14 mouse cellular contexts compared by ENCODE assay signal in genomic region chr17:62986304-62986703, GRCm38 (mm10).
"Had no signal": no experiment of that assay in that cellular context is flagged by ENCODE, and none has a peak within 500 bp of the region (broad histone marks: within the 10 kb centered on the region; RNA-seq: fewer than 3 reads in every experiment).

No protein-coding gene starts in this region.

- H3K9me3 ChIP-seq: kidney, embryonic 15.5 days; limb, embryonic 15.5 days; liver, embryonic 12.5 days; stomach, embryonic 15.5 days had no signal

- H3K36me3 ChIP-seq: kidney, embryonic 15.5 days; limb, embryonic 15.5 days; liver, embryonic 12.5 days; midbrain, embryonic 12.5 days; neural tube, embryonic 13.5 days; stomach, embryonic 15.5 days had no signal

- H3K27me3 ChIP-seq: kidney, embryonic 15.5 days; limb, embryonic 15.5 days; liver, embryonic 12.5 days; neural tube, embryonic 13.5 days; stomach, embryonic 15.5 days had no signal

- DNase-seq: kidney, postnatal 25 days; lung, embryonic 14.5 days; lung, postnatal 10 days; lung, postnatal 4 days; retina, postnatal 1 day; right cerebral cortex, postnatal 4 days; thymus, postnatal 36 days had no signal

- H3K27ac ChIP-seq: kidney, embryonic 15.5 days; limb, embryonic 15.5 days; liver, embryonic 12.5 days; midbrain, embryonic 12.5 days; neural tube, embryonic 13.5 days; stomach, embryonic 15.5 days had no signal

- H3K9ac ChIP-seq: kidney, embryonic 15.5 days; limb, embryonic 15.5 days; liver, embryonic 12.5 days; lung, embryonic 14.5 days; midbrain, embryonic 12.5 days; neural tube, embryonic 13.5 days; stomach, embryonic 15.5 days had no signal

- H3K4me2 ChIP-seq: kidney, embryonic 15.5 days; limb, embryonic 15.5 days; liver, embryonic 12.5 days; lung, embryonic 14.5 days; midbrain, embryonic 12.5 days; neural tube, embryonic 13.5 days; stomach, embryonic 15.5 days had no signal

- H3K4me1 ChIP-seq: kidney, embryonic 15.5 days; liver, embryonic 12.5 days; midbrain, embryonic 12.5 days; stomach, embryonic 15.5 days had no signal

- H3K4me3 ChIP-seq: kidney, embryonic 15.5 days; limb, embryonic 15.5 days; liver, embryonic 12.5 days; midbrain, embryonic 12.5 days; neural tube, embryonic 13.5 days; stomach, embryonic 15.5 days had no signal

- ATAC-seq: liver, embryonic 12.5 days; midbrain, embryonic 16.5 days had no signal
